Mouse (Mus musculus): Measurements from ENCODE around the gene Irak1bp1. TPM values are rescaled to one million over a fixed set of nuclear protein-coding genes. Genes with fewer than 3 reads are reported as not detected.

Gene Irak1bp1
- total RNA-seq, 2 experiments from 2014 or later = 2.8 TPM

GRCm38 (mm10) chr9:82867698-82868097 is 38.4 kb downstream of the Irak1bp1 start:
- DNase-seq (ENCODE audit: low spot score) = no peak
- intact Hi-C loops (cut with DNase I) = no loop called here

GRCm38 (mm10) chr9:82877078-82877477 is 47.7 kb downstream of the Irak1bp1 start:
- intact Hi-C loops (cut with DNase I) = no loop called here
- DNase-seq (ENCODE audit: low spot score) = no peak

- intact Hi-C loops (cut with DNase I) = no loop called here
- DNase-seq (ENCODE audit: low spot score) = no peak
Observed at GRCm38 (mm10) chr9:82884177-82884576, 54.8 kb downstream of the Irak1bp1 start.

GRCm38 (mm10) chr9:82888645-82889044 is 59.3 kb downstream of the Irak1bp1 start:
- intact Hi-C loops (cut with DNase I) = loop anchor here (5.0 kb wide), 1 partner anchor 39 kb away; no protein-coding TSS in a partner anchor
- no peak for DNase-seq (ENCODE audit: low spot score)

Other genes starting within 250 kb of the Irak1bp1 start
- gene Phip, start 146.0 kb downstream of the Irak1bp1 start, total RNA-seq (2021) = 10 to 100 TPM; 29.2 to 31.4 TPM

All from heart, postnatal 25 days (tissue).